Mouse (Mus musculus) cerebellum, adult 9-11 months (tissue): ENCODE measurements around the gene Gm44579.

Experiments
- DNase-seq: peaks from one replicate; pipeline ENCODE4 v3.0.0; 2022

Gene Gm44579

DNA sequence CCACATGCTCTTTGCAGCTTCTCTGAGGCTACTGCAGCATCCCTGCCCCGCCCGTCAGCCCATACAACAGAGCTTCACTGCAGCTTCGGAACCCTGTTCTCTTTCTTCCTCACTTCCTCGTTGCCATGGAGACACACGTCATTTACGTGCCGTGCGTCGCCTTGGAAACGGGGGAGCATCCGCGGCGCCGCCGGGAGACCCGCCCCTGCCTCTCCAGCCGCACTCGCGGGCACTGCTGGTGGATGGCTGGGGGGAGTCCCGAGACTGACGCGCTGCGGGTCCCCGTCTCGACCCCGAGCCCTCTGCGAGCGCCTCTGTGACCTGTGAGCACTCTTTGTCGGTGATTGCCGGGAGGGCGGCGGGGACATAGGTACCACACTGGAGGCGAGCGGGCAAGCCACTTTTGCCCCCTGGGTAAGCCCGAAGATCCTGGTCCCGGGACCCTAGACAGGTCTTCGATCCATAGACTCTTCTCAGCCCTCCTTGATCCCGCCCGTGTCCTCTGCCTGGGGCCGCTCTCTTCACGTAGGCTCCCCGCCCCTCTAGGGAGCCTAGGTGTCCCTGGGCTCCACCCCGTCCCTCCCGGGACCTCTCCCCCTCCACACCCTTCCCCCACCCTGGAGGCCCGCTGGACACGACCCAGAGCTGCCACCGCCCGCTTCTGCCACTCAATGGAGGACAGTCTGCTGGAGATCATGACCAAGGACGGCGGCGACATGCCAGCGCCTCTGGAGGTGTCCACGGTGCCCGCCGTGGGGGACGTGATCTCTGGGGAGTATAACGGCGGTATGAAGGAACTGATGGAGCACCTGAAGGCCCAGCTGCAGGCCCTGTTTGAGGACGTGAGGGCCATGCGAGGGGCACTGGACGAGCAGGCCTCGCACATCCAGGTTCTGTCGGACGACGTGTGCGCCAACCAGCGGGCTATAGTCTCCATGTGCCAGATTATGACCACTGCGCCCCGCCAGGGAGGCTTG lies 52.8 kb downstream of the Gm44579 start:
- peak; percentile 93 for DNase-seq

DNA sequence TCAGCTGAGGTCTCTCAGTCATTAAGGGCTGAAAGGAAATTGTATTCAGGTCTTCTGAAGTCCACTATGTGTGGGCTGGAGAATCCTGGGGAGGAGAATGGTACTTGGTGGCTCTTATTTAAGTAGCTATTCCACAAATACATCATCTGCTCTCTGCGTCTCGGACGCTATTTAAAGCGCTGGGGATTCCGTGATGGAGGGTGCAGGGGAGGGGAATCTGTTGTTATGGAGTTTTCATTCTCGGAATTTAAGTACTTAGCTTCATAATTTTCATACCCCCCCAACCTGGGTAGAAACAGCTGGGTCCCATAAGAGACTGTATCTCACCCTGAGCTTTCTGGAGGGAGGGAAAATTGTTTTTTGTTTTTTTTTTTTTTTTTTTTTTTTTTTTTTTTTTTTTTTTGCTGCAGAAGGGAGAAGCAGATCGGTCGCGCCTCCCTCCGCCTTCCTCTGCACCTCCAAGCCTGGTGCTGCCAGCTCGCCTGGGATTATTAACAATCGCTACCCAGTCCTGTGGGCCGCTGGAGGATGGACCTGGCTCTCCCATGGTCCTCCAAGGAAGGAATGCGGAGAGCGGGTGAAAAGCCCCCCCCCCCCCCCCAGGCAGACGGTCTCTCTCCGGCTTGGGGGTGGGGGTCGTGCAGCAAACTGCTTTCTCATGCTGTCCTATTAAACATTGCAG lies 53.7 kb downstream of the Gm44579 start, which contains the start of gene Ccdc184:
TSS of gene Ccdc184 (plus strand) at position 196 of the 682 bp plus-strand sequence.
- no peak for DNase-seq

DNA sequence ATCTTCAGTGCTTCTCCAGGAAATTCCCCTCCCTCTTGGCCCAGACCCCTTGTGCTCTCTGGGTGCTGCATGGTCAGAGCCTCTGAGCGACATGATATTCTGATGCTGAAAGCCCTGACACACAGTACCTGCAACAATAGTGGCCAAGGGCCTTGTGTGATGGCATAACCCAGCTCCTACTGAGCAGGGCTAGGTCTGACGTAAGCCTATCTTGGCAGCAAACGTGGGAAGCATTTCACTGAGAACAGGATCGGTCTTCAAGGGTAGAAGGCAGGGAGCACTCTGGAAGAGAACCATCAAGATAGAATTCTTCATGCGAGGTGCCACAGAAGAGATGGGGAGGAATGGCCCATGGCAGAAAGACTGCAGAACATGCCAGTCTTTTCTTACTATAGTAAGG lies 55.3 kb downstream of the Gm44579 start, which contains the start of gene Asb8:
TSS of gene Asb8 (minus strand) at position 101 of the 400 bp plus-strand sequence.
- DNase-seq = peak; percentile 16

DNA sequence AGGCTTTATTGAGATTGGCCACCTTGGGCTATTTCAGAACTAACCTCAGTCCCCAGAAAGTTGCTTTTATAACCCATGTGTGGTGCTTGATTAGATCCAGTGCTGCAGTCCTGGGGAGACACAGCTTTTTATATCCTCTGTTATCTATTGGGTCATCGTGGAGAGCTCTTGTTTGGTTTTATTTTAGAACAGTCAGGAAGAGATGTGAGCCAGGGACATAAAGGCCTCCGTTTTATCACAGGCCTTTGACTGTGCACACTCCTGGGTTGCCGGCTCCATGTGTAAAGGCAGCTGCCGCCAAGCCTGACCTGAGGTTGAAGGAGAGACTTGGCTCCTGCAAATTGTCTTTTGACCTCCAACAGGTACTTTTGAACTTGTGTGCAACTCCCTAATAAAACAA lies 58.2 kb downstream of the Gm44579 start:
- DNase-seq = no peak

DNA sequence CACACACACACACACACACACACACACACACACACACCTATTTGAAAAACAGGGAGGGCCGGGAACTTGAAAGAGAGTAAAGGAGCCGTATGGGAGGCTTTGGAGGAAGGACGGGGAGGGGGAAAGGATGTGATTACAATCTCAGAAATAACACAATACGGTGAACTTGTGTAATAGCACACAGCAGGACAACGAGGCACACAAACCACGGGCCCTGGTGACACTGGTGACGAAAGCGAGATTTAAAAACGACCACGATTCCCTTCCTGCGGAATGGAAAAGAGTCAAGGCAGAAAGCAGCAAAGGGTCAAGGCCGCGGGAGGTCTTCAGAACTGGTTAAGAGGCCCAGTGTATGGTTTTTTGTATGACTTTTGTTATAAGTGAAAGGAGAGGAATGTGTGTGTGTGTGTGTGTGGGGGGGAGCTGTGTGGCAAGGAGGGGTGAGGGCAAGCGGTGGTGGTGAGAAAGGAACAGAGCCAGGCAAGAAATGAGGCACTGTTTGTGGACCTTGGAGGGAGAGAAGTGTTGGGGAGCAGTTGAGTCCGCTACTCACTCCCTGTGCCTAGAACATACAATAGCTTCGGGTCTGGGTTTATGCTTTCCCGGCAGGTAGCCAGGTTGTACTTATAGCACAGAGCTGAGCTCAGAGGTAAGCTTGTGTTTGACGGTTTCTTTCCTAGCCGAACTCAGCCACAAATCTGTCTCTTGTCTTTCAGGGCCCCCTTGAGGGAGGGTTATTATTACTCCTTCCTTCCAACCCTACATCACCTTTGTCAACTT lies 59.6 kb downstream of the Gm44579 start:
- no peak for DNase-seq

DNA sequence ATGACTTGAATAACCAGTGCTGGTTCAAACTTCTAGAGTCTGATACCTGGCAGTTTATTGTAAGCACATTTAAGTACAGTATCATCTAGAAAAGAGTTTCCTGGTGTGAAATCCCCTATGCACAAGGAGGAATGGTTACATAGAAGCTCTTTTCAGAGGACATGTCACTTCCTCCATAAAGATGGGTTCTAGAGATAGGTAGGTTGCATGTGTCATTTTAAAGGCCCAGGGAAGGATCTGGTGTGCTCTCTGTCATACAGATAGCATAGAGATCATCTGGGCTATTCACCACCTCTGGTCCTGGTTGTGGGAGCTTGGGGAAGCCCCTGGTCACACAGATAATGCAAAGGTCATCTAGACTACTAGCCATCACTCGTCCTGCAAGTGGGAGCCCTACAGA lies 63.5 kb downstream of the Gm44579 start:
- no peak for DNase-seq

DNA sequence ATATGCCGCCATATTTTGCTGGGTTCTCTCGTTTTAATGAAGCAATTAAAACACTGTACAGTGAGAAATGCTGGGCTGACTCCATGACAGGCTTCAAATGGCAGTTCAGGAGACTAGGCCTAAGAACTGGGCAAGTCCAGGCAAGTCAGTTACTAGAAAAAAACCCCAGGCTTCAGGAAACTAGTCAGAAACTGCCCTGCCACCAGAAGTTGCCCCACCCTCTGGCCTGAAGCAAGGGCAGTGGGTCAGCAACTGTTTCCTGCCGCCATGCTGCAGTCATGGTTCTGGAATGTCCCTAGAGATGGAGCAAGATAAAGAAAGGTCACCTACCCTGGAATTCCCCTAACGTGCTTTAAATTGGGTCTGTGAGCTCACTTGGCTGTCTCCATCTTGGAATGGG lies 64.8 kb downstream of the Gm44579 start:
- no peak for DNase-seq

DNA sequence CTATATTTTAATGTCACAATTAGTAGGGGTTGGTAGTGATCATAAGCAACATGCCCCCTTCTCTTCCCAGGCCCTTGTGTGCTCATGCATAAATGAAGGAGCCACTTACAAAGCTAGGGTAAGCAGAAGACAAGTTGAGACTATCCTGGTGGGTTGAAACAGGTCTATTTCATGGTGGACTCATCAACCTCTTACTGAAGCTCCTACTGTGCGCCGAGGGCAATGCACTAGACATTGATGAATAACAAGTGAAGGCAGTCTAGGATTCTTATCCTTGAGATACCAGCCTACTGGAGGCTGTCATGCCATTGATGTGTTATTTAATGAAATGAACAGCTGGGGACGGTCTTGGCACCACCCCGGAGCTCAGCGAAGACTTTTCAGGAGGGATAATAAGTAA lies 65.5 kb downstream of the Gm44579 start:
- no peak for DNase-seq

DNA sequence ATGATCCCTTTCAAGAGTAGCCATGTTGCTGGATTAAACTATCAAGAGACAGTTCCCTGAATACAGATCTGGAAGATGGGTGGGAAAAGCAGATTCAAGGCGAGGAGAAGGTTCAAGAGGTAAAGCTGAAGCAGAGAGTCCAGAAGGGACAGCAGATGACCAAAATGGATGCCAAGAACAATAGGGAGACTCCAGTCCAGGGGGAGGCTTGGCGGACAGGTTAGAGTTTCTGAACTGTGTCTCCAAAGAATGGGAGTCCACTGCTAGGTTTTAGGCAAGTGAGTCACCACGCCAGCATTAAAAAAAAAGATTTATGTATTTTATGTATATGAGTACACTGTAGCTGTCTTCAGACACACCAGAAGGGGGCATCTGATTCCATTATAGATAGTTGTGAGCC lies 66.1 kb downstream of the Gm44579 start:
- no peak for DNase-seq

DNA sequence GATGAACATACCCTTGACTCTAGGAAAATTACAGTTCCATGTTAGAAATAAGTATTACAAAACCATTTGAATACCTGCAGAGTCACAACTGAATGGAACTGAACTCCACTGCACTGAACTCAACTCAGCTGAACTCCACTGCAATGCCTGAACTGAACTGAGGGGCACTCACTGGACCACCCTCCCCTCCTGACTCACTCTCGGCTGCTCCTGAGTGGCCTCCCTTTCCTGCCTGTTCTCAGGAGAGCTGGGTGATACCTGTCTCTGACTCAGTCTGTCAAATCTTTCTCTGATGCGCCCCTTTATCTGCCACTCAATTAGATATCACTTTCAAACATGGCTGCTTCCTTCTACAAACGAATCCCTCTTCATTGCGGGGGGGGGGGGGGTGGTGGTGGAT lies 66.6 kb downstream of the Gm44579 start:
- DNase-seq = no peak

DNA sequence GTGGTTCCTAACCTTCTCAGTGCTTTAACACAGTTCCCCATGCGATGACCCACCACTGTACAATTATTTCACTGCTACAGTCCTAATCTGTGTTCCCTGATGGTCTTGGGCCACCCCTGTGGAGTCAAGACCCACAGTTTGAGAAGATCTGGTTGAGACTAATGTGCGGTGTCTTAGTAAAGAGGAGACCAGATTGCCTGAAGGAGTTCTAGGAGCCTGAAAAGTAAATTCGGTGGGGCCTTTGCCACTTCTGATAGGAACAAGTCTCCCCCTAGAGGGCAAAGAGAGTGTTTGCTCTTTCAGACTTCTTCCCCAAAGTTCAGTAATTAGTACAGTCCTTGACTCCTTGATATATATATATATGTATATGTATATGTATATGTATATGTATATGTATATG lies 67.2 kb downstream of the Gm44579 start:
- no peak for DNase-seq

DNA sequence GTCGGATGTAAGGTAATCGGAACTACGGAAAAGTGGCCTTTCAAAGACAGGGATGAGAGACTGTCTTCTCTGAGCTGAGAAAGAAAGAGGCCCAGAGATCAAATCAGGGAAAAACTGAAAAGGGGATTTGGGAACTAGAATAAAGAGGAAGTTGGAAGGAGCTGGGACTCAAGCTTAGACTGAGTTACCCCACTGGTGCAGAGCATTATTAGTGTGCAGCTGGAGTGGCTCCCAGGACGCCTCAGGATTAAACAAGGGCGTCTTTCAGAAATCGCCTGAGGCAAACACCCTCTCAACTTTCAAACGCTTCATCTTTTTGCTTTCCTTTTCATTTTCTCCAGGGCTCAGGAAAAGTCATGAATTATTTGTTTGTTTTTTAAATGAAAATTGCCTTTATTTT lies 67.9 kb downstream of the Gm44579 start:
- no peak for DNase-seq

DNA sequence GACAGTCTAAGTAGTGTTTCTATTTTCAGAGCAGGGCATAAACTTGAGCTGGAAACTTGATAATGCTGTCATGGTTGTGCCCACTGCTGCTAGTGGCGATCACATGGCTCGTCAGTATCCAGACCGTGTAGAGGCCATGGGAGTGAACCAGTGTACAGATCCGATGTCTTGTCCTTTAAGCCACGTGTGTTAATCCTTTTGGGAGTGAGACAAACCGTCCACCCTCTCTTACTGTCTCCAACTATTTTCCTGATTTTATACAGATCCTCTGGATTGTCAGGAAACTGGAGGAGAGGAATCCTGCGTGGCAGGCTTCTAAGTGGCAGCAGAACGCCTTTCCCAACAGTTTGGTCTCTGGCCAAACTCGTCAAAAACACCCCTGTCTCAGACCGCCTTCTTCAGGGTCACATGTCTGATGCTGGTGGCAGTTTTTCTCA lies 71.6 kb downstream of the Gm44579 start:
- no peak for DNase-seq

DNA sequence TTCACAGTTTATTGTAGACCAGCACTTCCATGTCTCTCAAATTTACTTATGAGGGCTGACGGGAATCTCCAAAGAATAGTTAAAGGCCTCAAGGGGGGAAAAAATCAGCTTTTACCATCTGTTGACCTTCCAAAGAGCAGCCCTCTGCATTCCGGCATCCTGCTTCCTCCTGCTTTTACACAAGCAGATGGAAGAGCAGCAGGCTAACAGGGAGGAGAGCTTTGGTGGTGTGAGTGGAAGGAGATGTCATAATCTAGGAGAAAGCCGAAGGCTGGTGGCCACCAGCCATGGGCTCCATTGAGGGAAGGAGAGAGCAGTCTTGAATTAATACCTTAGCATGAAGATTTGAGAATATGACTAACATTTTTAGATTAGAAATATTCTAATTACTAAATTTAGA lies 72.4 kb downstream of the Gm44579 start:
- peak; percentile 84 for DNase-seq

DNA sequence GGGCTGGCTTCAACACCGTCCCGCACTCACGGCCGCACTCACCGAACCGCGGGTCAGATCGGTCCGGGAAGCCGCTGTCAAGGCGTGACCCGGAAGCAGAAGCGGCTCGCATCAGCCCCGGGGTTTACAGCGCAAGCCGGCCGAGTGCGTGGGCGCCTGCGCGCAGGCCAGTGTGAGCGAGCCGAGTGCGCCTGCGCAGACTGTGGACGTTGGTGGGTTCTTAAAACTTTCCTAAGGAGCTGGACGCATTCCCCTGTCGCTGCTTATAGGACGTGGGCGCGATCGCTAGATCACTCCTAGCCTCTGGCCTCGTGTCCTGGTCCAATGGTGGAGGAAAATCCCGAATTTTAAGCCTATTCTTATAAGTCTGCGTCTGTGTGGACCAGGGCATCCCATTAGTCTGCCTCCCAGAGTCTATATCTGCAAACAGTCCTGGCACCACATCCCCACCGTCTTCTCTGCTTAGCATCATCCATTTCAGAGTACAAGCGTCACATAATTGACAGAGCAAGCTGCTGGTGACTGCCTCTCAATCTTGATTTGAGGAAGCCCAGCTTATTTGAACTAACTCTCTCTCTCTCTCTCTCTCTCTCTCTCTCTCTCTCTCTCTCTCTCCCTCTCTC lies 75.1 kb downstream of the Gm44579 start:
- DNase-seq = peak; percentile 93

DNA sequence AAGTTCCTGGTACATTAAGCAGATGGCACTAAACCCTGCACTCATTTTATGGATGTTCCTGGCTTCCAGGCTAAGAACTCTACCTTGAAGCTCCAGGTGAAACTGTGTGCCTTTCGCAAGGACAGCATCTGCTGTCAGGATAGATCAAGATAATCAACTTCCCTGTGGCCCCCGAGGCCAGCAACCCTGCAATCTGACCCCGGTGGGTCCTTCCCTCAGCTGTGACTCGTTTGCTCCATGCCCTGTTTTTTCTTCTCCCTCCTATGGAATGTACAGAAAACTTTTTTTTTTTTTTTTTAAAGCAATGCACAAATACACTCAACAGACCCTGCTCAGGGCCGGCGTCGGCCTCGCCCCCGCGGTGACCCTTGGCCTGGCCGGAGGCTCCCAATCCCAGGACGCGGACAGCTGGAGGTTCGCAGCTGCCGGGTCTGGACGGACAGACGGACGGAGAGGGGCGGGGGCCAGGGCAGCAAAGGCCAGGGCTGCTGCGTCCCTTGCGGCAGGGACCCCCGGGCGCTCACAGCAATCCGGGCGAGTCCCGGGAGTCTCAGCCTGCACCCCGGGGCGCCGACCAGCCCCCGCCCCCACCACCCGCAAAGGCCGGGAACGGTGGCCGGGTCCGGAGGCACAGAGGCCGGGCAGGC lies 75.8 kb downstream of the Gm44579 start:
- no peak for DNase-seq

DNA sequence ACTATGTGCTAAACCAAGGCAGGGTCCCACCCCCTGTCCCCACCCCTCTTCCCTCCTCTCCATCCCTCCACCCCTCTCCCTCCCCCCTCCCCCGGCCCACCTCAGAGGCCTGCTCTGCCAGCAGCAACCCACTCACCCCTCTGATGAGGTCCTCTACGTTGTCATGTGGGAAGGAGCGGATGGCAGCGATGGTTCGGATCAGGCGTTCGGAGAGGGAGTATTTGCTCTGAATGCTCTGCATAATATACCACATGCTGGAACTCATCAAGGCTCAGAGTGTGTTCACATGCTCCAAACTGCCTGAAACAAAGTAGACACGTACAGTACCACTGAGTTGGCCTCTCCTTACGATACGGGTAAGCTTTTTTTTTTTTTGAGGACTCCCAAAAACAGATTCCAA lies 78.3 kb downstream of the Gm44579 start:
- no peak for DNase-seq

DNA sequence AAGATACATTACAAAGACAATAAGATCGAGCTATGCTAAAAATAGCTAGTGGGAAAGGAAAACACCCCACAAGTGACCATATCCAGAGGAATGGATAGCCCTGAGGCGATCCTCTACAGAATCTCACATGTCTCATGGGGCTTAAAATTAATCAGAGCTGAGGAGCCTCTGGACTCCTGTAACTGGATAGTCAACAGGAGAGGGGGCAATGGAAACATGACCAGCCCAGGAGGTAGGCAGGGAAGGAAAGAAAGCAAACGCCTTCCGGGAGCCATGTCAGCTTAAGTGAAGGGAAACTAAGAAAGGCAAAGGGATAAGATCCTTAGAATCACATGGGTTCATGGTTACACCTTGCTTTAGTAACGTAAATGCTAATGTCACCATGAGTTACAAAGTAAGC lies 80.0 kb downstream of the Gm44579 start:
- DNase-seq = no peak

DNA sequence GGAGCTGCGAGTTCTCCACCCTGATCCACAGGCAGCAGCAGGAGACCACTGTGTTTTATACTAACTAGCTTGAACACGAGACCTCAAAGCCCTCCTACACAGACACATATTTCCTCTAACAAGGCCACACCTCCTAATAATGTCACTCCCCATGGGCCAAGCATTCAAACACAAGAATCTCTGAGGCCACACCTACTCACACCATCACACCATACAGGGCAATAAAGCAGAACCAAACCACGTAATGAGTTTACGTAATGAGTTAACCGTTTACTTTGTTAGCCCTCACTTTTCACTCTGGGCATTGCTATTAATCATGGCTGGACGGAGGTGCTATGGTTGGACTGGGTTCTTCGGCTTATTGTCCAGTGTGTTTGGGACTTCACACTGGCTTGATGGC lies 81.0 kb downstream of the Gm44579 start:
- no peak for DNase-seq

DNA sequence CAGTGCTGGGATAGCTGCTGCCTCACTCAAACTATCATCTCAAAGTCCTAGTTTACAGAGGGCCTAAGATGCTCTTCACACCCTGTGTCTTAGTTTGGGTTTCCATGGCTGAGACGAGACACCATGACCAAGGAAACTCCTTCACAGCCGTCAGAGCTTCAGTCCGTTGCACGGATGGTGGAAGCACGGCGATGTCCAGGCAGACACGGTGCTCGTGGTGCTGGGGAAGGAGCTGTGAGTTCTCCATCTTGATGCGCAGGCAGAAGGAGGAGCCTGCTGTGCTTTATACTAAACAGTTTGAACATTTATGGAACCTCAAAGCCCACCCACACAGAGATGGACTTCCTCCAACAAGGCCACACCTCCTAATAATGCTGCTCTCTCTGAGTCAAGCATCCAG lies 83.9 kb downstream of the Gm44579 start:
- DNase-seq = no peak
